Mouse (Mus musculus) frontal cortex, postnatal 10 days (tissue): ENCODE measurements around the gene Meig1.
"Not testable (repeated sequence)": the region's sequence is repeated elsewhere in the genome, so short reads cannot be mapped to it uniquely, and the experiment has no call there.

Source experiments
- DNase-seq, 2 experiments: peaks; one replicate each; pipeline ENCODE4 v3.0.0; 2022; ENCODE audit warnings: low spot score in 2 of 2, mixed read lengths in 1 of 2

Meig1 gene

GRCm38 (mm10) chr2:3422548-3422947 is at the start of gene Meig1:
Gene Meig1, minus strand, starts transcription at chr2:3422648.
- no peak for DNase-seq

- no peak for DNase-seq
Observed at GRCm38 (mm10) chr2:3456590-3456989, 34.1 kb upstream of the Meig1 start.

GRCm38 (mm10) chr2:3453096-3453495 is 30.6 kb upstream of the Meig1 start:
- DNase-seq = no peak

DNA sequence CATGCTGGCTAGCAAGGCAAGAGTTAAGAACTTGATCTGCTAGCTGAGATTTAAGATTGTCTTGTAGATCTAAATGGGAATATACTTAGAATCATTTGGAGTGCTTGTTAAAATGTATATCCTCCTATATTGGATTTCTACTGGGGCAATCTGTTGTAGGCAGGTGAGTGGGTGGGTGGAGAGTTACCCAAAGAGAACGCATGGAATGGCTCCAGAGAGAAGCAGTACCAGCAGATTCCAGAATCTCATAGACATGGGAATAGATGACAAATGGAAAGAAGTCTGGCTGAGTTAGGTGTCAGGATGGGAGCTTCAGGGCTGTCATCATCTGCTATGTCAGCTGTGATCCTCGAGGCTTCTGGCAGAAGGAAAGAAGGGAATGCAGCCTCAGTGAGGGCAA is 27.0 kb upstream of the Meig1 start:
- peak in 1 of 2 experiments; percentile 33 for DNase-seq

DNA sequence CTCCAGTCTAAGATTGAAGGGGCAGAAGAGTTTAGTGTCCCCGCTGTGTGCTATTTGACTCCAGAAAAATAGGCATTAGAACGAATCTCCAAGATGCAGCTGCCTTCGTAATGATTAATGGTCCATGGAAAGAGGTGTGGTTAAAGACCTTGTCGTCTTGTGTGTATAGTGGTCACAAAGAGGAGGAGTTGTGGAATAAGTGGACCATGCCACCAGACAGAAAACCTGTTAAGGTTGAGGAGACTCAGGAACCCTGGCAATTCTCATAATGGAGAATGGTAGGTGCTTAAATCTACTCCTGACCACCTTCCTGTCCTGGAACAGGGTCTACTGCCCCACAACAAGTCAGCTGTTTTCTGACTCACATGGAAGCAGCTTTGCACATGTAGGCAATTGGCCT is 23.5 kb upstream of the Meig1 start:
- no peak for DNase-seq

- no peak for DNase-seq
Observed at GRCm38 (mm10) chr2:3444206-3444605, 21.8 kb upstream of the Meig1 start.

DNA sequence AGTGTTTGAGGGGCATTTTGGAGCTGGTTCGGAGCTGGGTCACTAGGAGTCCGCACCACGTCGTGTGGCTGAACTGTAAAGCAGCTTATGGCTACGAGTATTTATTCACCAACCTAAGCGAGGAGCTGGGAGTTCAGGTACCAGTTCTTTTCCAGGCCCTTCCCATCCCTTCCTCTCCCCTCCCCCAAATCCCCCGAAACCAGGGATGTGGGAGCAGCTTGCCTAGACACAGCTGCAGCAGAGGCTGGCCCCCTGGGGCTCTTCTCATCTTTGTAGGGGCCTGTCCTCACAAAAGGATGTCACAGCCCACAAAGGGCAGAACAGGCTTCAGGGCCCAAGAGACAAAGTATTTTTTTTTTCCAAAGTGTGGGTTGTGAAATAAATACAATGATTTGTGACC is 15.5 kb upstream of the Meig1 start:
- no peak for DNase-seq

DNA sequence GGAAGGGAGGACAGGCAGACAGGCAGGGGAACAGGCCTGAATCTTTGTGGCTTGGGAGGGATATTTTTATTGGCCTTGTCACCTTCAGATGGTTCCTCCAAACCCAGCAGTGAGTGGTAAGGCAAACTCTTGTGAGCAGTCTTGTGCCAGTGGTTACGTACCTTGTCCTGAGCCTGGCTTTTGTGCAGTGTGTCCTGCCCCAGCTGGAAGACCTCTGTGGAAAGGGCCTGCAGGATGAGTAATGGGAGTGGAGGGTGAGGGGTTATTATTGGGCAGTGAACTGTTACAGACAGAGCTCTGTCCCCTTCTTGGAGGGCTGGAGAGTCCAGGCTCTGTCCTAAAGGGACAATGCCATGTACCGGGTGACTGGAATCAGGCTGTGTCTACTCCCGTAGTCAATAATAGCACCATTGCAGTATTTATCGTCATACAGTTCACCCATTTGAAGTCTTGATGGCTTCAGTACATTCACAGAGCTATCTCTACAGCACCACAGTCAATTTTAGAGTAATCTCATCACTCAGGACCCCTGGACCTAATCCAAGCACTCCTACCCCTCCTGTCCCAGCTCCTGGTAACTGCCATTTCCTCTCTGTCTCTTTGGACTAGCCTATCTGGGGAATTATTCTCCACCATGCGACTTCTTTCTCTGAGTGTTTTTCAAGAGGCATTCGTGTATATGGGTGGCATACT is 13.1 kb upstream of the Meig1 start:
- DNase-seq = no peak

GRCm38 (mm10) chr2:3430956-3431355 is 8.5 kb upstream of the Meig1 start:
- DNase-seq = no peak

GRCm38 (mm10) chr2:3424579-3424910 is 2.1 kb upstream of the Meig1 start:
- no peak for DNase-seq

- DNase-seq = peak; percentile 87 to 91
Observed at GRCm38 (mm10) chr2:3423841-3424578, 1.6 kb upstream of the Meig1 start, which contains the start of gene Dclre1c. Gene Dclre1c, plus strand, starts transcription at chr2:3424131.

DNA sequence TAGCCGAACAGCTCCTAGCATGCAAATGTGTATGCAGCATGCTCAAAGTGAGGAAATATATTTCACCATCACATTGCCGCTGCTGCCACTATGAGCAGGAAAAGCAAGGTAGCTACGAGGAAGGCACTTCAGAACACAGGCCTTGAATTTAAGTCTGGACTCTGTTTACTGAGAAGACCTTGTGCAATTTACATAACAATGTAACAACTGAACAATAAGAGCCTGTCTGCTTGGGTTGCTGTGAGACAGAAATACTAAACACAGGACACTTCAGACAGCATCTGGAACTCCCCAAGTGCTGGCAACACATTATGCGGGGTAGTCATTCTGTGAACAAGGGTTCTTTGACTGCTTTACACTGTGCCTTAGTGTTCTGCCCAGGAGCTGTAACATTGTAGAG is 2.3 kb downstream of the Meig1 start:
- no peak for DNase-seq

DNA sequence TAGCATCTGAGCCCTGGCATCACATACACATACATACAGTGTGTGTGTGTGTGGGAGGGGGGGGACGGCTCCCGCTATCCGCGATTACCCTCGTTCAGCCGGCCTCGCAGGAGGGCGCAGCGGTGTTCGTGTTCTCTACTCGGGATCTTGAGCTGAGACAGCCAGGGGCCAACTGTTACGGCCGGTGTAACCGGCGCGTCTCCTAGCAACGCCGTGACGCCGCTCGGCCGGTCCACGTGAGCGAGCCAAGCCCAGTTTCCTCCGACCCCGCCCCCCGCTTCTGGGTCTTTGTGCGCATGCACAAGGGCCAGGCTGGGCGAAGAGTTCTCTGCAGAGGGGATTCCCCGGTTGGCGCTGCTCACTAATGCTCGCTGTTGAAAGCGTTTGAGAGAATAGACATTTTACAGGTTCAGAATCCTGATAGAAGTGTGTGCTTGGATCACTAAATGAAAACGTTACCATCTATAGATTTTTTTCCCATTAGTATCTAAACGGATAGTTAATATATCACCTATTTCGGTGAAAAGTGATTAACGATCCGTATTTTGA is 3.5 kb downstream of the Meig1 start:
- peak; percentile 93 to 96 for DNase-seq

DNA sequence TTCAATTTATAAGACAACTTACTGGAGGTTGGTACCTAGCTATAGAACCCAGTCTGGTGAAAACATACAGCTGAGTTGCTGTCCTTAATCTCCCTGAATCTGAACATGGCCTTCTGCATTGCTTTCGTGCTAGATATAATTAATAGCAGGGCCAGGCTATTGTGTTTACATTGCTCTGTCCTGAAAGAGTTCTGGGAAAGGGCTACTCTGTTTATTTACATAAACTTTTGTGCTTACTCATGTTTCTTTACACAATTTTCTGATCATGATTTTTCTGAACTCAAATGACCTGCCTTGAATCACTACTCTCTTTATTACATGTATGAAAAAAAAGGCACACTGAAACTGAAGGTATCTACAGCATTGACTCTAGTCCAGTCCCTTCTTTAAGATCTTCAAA is 6.8 kb downstream of the Meig1 start:
- DNase-seq = no peak

GRCm38 (mm10) chr2:3414241-3414640 is 8.2 kb downstream of the Meig1 start:
- DNase-seq = peak; percentile 27 to 70

DNA sequence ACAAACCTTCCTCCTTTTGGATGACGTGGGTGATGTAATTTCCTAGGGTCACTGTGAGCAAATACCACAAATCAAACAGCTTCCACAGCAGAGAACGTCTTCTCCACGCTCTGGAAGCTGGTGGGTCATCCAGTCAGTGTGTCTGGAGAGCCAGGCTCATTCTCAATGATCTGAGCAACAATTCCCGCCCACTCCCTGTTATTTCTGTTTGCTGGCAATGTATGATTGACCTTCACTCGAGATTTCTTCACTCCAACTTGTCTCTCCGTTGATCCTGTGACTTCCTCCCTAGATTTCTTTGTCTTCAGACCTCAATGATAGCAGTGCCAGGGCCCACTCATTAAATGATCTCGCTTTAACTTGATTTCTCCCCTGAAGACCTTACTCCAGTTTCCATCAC is 14.7 kb downstream of the Meig1 start:
- DNase-seq = no peak

DNA sequence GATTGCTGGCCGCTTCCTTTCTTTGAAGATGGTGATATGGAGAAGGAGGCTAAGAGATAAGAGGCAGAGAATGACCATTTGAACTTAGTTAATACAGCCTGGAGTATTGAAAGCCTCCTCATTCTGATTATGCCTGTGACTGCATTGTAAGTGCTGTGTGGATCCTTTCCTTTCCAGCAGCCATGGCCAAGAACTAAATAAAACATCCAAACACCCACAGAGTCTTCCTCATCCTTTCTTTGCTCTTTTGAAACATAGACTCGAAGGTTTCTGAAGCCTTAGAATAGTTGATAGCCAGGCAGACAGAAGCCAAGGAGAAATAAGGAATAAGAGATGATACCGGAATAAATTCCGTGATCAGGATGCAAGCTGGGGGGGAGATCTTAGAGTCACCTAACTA is 16.5 kb downstream of the Meig1 start:
- no peak for DNase-seq

DNA sequence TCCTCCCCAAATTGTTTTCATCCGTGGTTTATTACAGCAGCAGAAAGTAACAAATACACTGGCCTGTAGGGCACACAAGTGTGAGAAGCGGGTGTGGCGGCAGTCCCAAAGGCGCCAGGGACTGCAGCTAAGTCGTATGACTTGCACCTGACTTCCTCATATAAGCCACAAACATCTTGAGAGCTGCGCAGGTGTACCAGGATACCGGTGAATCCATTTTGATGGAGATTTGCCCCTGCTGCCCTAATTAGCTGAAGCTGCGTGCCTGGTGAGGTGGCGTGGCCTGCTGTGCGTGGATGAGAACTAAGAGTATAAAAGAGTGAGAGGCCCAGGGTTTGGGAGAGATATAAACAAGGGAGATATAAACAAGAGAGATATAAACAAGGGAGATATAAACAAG is 25.3 kb downstream of the Meig1 start, which contains the start of gene Olah:
Gene Olah (minus strand): TSS at position 101 of the 400 bp plus-strand sequence.
- DNase-seq = not testable (repeated sequence)

DNA sequence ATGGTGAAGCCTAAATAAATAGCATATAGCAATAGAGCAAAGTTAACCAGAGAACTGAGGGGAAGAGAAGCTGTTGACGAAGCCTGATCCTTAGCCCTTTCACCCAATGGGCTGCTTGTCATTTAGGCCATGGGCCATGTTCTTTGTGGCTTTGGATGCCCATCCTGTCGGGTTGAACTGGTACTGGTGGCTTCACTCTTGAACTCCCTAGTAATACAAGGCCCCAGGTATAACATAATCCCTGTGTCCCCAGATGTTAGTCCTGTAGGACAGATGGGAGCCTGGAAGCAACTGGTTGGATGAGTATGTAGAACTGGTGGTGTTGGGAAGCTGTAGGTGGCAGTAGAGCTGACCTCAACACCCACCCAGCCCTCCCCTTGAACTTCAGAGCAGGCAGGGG is 30.5 kb downstream of the Meig1 start:
- no peak for DNase-seq

DNA sequence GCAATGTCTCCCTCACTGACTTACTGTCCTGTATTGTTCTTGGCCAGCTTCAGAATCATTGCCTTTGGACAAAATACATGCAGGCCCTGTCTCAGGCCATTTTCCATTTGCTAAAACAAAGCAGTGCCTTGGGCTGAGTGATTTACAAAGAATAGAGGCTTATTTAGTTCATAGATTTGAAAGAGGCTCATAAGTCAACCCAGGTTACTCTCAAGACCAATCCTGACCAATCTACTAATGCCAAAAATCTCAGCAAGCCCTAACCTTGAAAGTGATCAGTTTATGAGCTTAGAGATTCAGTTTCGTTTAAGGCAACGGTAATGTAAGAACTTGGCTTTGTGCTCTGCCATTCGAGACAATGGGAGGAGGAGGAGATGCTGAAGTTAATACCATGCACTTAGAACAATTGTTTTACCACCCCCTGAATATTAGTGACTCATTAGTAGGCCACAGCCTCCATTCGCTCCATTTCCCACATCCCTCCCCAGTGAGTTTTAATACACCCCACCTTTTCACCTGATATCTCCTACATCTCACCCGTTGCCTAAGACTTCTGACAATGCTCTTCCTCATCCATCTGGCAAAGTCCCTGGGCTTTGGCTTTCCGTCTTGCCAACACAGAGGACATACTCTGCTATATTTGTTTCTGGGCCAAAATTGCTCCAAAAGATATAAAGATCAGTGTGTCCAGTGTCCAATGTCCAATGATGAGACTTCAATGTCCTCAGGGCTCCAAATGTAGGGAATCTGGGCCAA is 35.2 kb downstream of the Meig1 start:
- DNase-seq = no peak

GRCm38 (mm10) chr2:3365127-3365526 is 57.3 kb downstream of the Meig1 start:
- DNase-seq = no peak

DNA sequence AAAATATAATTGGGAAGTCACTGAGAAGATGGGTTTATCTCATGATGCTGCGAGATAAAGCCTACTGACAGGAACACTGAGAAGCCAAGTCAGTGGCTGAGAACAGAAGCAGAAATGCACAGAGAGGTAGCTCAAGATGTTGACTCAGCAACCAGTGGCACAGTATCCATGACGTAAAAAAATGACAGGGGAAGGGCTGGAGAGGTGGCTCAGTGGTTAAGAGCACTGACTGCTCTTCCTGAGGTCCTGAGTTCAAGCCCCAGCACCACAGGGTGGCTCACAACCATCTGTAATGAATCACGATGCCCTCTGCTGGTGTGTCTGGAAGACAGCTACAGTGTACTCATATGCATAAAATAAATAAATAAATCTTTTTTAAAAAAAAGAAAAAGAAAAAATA is 61.4 kb downstream of the Meig1 start:
- DNase-seq = no peak
